Mouse (Mus musculus) neutrophil, adult 5-6 weeks (primary cell): ENCODE results near the gene Mecr. TPM values are rescaled to one million over a fixed set of nuclear protein-coding genes. Genes with fewer than 3 reads are reported as not detected.
A peak's percentile ranks its signal among the peaks of the same experiment; 100 is the strongest.

Source experiments
- ATAC-seq: fragments of 151-379, 151-347 bp; 2 replicates; pipeline ENCODE4 v1.8.0; 2017; ENCODE audit warnings: mild to moderate bottlenecking, moderate TSS enrichment; ENCODE audit not compliant: insufficient number of reproducible peaks, poor library complexity, low FRiP score, severe bottlenecking; ENCODE audit errors: extremely low read depth
- total RNA-seq: library from RNA; stranded (forward); fragments of 200-1000 nt; gene quantifications from 2 replicates; pipeline ENCODE4 v1.2.3, GENCODE M21; 2017

Mecr gene
- total RNA-seq, 1 experiment from 2014 or later = 10.5 TPM

GRCm38 (mm10) chr4:131832759-131833407 lies 10.4 kb upstream of the Mecr start:
- ATAC-seq = no peak

- no peak for ATAC-seq
Observed at GRCm38 (mm10) chr4:131833971-131834609, 9.2 kb upstream of the Mecr start.

GRCm38 (mm10) chr4:131836351-131836881 lies 6.9 kb upstream of the Mecr start:
- ATAC-seq = no peak

- no peak for ATAC-seq
Observed at GRCm38 (mm10) chr4:131836891-131837491, 6.3 kb upstream of the Mecr start.

- ATAC-seq = peak; percentile 64
Observed at GRCm38 (mm10) chr4:131837872-131838524, 5.3 kb upstream of the Mecr start, which contains the start of gene Ptpru. Gene Ptpru, minus strand, starts transcription at chr4:131838288.

- no peak for ATAC-seq
Observed at GRCm38 (mm10) chr4:131845991-131846778, 2.9 kb downstream of the Mecr start.

- no peak for ATAC-seq
Observed at GRCm38 (mm10) chr4:131848082-131848481, 4.8 kb downstream of the Mecr start.

GRCm38 (mm10) chr4:131849986-131850638 lies 6.8 kb downstream of the Mecr start:
- no peak for ATAC-seq

GRCm38 (mm10) chr4:131854950-131855349 lies 11.7 kb downstream of the Mecr start:
- ATAC-seq = no peak

- ATAC-seq = peak; percentile 81
Observed at GRCm38 (mm10) chr4:131860492-131861340, 17.4 kb downstream of the Mecr start.

GRCm38 (mm10) chr4:131861341-131861739 lies 18.1 kb downstream of the Mecr start:
- ATAC-seq = 0 out of 2 replicates have a peak, but pooled peaks have one; percentile 18

- ATAC-seq = no peak
Observed at GRCm38 (mm10) chr4:131872672-131873292, 29.5 kb downstream of the Mecr start.

- ATAC-seq = peak; percentile 93
Observed at GRCm38 (mm10) chr4:131873293-131874168, 30.3 kb downstream of the Mecr start, which contains the start of gene Srsf4. Gene Srsf4, plus strand, starts transcription at chr4:131873617.

GRCm38 (mm10) chr4:131874169-131874536 lies 30.9 kb downstream of the Mecr start:
- ATAC-seq = no peak

GRCm38 (mm10) chr4:131874567-131874966 lies 31.3 kb downstream of the Mecr start:
- no peak for ATAC-seq

- ATAC-seq = no peak
Observed at GRCm38 (mm10) chr4:131875242-131875641, 32.0 kb downstream of the Mecr start.
